Mouse (Mus musculus): ENCODE results near the gene Gm17268. TPM values are rescaled to one million over a fixed set of nuclear protein-coding genes. Genes with fewer than 3 reads are reported as not detected.

Gm17268 gene
- polyA plus RNA-seq, 1 experiment from 2014 or later: not detected

GRCm38 (mm10) chr11:82039132-82039660 lies 834 bp upstream of the Gm17268 start:
- H3K9me3 ChIP-seq (ENCODE audit: control insufficient read depth, low read length): no peaks in the 10 kb centered on the region
- ATAC-seq (ENCODE audit: insufficient number of reproducible peaks, low FRiP score, low TSS enrichment, low read depth) (no peak), DNase-seq (ENCODE audit: low spot score) (no peak)
- H3K27ac ChIP-seq (replicated peaks; ENCODE audit: low read depth, low read length): no peak overlapping the region
- H3K36me3 ChIP-seq (ENCODE audit: control insufficient read depth, insufficient read depth, low read length): no peaks in the 10 kb centered on the region
- H3K9ac ChIP-seq (ENCODE audit: low read length): no peak overlapping the region
- no peaks in the 10 kb centered on the region for H3K4me1 ChIP-seq (ENCODE audit: control insufficient read depth, insufficient read depth, low read length)
- no peak overlapping the region for H3K4me3 ChIP-seq (ENCODE audit: low read depth, low read length)
- H3K4me2 ChIP-seq (ENCODE audit: low read depth, severe bottlenecking): no peak overlapping the region
- 71% methylated on average over 3 of the region's 3 CpGs for WGBS
- no peaks in the 10 kb centered on the region for H3K27me3 ChIP-seq (ENCODE audit: control insufficient read depth, insufficient read depth, low read length)

GRCm38 (mm10) chr11:82035857-82036256 lies 2.5 kb downstream of the Gm17268 start:
- DNase-seq (ENCODE audit: low spot score): no peak
- no peaks in the 10 kb centered on the region for H3K4me1 ChIP-seq (ENCODE audit: control insufficient read depth, insufficient read depth, low read length)
- no peaks in the 10 kb centered on the region for H3K9me3 ChIP-seq (ENCODE audit: control insufficient read depth, low read length)
- no peak overlapping the region for H3K27ac ChIP-seq (replicated peaks; ENCODE audit: low read depth, low read length)
- no peak overlapping the region for H3K4me2 ChIP-seq (ENCODE audit: low read depth, severe bottlenecking)
- no peaks in the 10 kb centered on the region for H3K36me3 ChIP-seq (ENCODE audit: control insufficient read depth, insufficient read depth, low read length)
- 88% methylated on average over 2 of the region's 2 CpGs for WGBS
- H3K9ac ChIP-seq (ENCODE audit: low read length): no peak overlapping the region
- H3K4me3 ChIP-seq (ENCODE audit: low read depth, low read length): no peak overlapping the region
- ATAC-seq (ENCODE audit: insufficient number of reproducible peaks, low FRiP score, low TSS enrichment, low read depth): no peak
- no peaks in the 10 kb centered on the region for H3K27me3 ChIP-seq (ENCODE audit: control insufficient read depth, insufficient read depth, low read length)

GRCm38 (mm10) chr11:82035356-82035755 lies 3.0 kb downstream of the Gm17268 start, which contains the start of gene Ccl2:
TSS of gene Ccl2 (plus strand) at chr11:82035571.
- H3K4me3 ChIP-seq (ENCODE audit: low read depth, low read length): no peak within 1 kb of the TSS
- ATAC-seq (ENCODE audit: insufficient number of reproducible peaks, low FRiP score, low TSS enrichment, low read depth) (no peak), DNase-seq (ENCODE audit: low spot score) (no peak)
- no peaks in the 10 kb centered on the region for H3K4me1 ChIP-seq (ENCODE audit: control insufficient read depth, insufficient read depth, low read length)
- no peaks in the 10 kb centered on the region for H3K9me3 ChIP-seq (ENCODE audit: control insufficient read depth, low read length)
- no peaks in the 10 kb centered on the region for H3K27me3 ChIP-seq (ENCODE audit: control insufficient read depth, insufficient read depth, low read length)
- no peaks in the 10 kb centered on the region for H3K36me3 ChIP-seq (ENCODE audit: control insufficient read depth, insufficient read depth, low read length)
- no peak within 1 kb of the TSS for H3K9ac ChIP-seq (ENCODE audit: low read length)
- WGBS: 41% methylated on average over 5 of the region's 5 CpGs
- H3K4me2 ChIP-seq (ENCODE audit: low read depth, severe bottlenecking): no peak within 1 kb of the TSS
- H3K27ac ChIP-seq (replicated peaks; ENCODE audit: low read depth, low read length): no peak within 1 kb of the TSS

- Histone ChIP-seq H3K36me3 (ENCODE audit: control insufficient read depth, insufficient read depth, low read length) (no peaks in the 10 kb centered on the region), H3K27ac (replicated peaks; ENCODE audit: low read depth, low read length) (no peak overlapping the region), H3K9ac (ENCODE audit: low read length) (no peak overlapping the region), H3K4me2 (ENCODE audit: low read depth, severe bottlenecking) (no peak overlapping the region), H3K4me3 (ENCODE audit: low read depth, low read length) (no peak overlapping the region), H3K9me3 (ENCODE audit: control insufficient read depth, low read length) (no peaks in the 10 kb centered on the region), H3K27me3 (ENCODE audit: control insufficient read depth, insufficient read depth, low read length) (no peaks in the 10 kb centered on the region), H3K4me1 (ENCODE audit: control insufficient read depth, insufficient read depth, low read length) (no peaks in the 10 kb centered on the region)
- ATAC-seq (ENCODE audit: insufficient number of reproducible peaks, low FRiP score, low TSS enrichment, low read depth) (no peak), DNase-seq (ENCODE audit: low spot score) (no peak)
- 88% methylated on average over 7 of the region's 7 CpGs for WGBS
Measured at GRCm38 (mm10) chr11:82034446-82034845, 3.9 kb downstream of the Gm17268 start.

- H3K4me1 ChIP-seq (ENCODE audit: control insufficient read depth, insufficient read depth, low read length): no peaks in the 10 kb centered on the region
- H3K27ac ChIP-seq (replicated peaks; ENCODE audit: low read depth, low read length): no peak overlapping the region
- H3K4me3 ChIP-seq (ENCODE audit: low read depth, low read length): no peak overlapping the region
- DNase-seq (ENCODE audit: low spot score) (no peak), ATAC-seq (ENCODE audit: insufficient number of reproducible peaks, low FRiP score, low TSS enrichment, low read depth) (no peak)
- H3K27me3 ChIP-seq (ENCODE audit: control insufficient read depth, insufficient read depth, low read length): no peaks in the 10 kb centered on the region
- WGBS: 78% methylated on average over 8 of the region's 8 CpGs
- no peaks in the 10 kb centered on the region for H3K36me3 ChIP-seq (ENCODE audit: control insufficient read depth, insufficient read depth, low read length)
- H3K9ac ChIP-seq (ENCODE audit: low read length): no peak overlapping the region
- H3K9me3 ChIP-seq (ENCODE audit: control insufficient read depth, low read length): no peaks in the 10 kb centered on the region
- H3K4me2 ChIP-seq (ENCODE audit: low read depth, severe bottlenecking): no peak overlapping the region
Measured at GRCm38 (mm10) chr11:82032678-82033344, 5.6 kb downstream of the Gm17268 start.

GRCm38 (mm10) chr11:82032136-82032535 lies 6.2 kb downstream of the Gm17268 start:
- no peak overlapping the region for H3K27ac ChIP-seq (replicated peaks; ENCODE audit: low read depth, low read length)

GRCm38 (mm10) chr11:82030171-82030570 lies 8.2 kb downstream of the Gm17268 start:
- Histone ChIP-seq H3K9ac (ENCODE audit: low read length) (no peak overlapping the region), H3K36me3 (ENCODE audit: control insufficient read depth, insufficient read depth, low read length) (no peaks in the 10 kb centered on the region), H3K4me2 (ENCODE audit: low read depth, severe bottlenecking) (no peak overlapping the region), H3K9me3 (ENCODE audit: control insufficient read depth, low read length) (no peaks in the 10 kb centered on the region), H3K27me3 (ENCODE audit: control insufficient read depth, insufficient read depth, low read length) (no peaks in the 10 kb centered on the region), H3K4me1 (ENCODE audit: control insufficient read depth, insufficient read depth, low read length) (no peaks in the 10 kb centered on the region), H3K4me3 (ENCODE audit: low read depth, low read length) (no peak overlapping the region), H3K27ac (replicated peaks; ENCODE audit: low read depth, low read length) (no peak overlapping the region)
- no peak for DNase-seq (ENCODE audit: low spot score)
- no peak for ATAC-seq (ENCODE audit: insufficient number of reproducible peaks, low FRiP score, low TSS enrichment, low read depth)
- 74% methylated on average over 2 of the region's 2 CpGs for WGBS

More at GRCm38 (mm10) chr11:82032136-82032535, 6.2 kb downstream of the Gm17268 start:
- DNase-seq (ENCODE audit: low spot score) (no peak), ATAC-seq (ENCODE audit: insufficient number of reproducible peaks, low FRiP score, low TSS enrichment, low read depth) (no peak)
- Histone ChIP-seq H3K36me3 (ENCODE audit: control insufficient read depth, insufficient read depth, low read length) (no peaks in the 10 kb centered on the region), H3K4me1 (ENCODE audit: control insufficient read depth, insufficient read depth, low read length) (no peaks in the 10 kb centered on the region), H3K9ac (ENCODE audit: low read length) (no peak overlapping the region), H3K4me2 (ENCODE audit: low read depth, severe bottlenecking) (no peak overlapping the region), H3K27me3 (ENCODE audit: control insufficient read depth, insufficient read depth, low read length) (no peaks in the 10 kb centered on the region), H3K4me3 (ENCODE audit: low read depth, low read length) (no peak overlapping the region), H3K9me3 (ENCODE audit: control insufficient read depth, low read length) (no peaks in the 10 kb centered on the region)

- Histone ChIP-seq H3K27me3 (ENCODE audit: control insufficient read depth, insufficient read depth, low read length) (no peaks in the 10 kb centered on the region), H3K4me1 (ENCODE audit: control insufficient read depth, insufficient read depth, low read length) (no peaks in the 10 kb centered on the region), H3K36me3 (ENCODE audit: control insufficient read depth, insufficient read depth, low read length) (no peaks in the 10 kb centered on the region), H3K4me2 (ENCODE audit: low read depth, severe bottlenecking) (no peak overlapping the region), H3K9me3 (ENCODE audit: control insufficient read depth, low read length) (no peaks in the 10 kb centered on the region), H3K9ac (ENCODE audit: low read length) (no peak overlapping the region), H3K27ac (replicated peaks; ENCODE audit: low read depth, low read length) (no peak overlapping the region), H3K4me3 (ENCODE audit: low read depth, low read length) (no peak overlapping the region)
- ATAC-seq (ENCODE audit: insufficient number of reproducible peaks, low FRiP score, low TSS enrichment, low read depth): no peak
- DNase-seq (ENCODE audit: low spot score): no peak
- 82% methylated on average over 4 of the region's 4 CpGs for WGBS
Measured at GRCm38 (mm10) chr11:82023769-82024168, 14.6 kb downstream of the Gm17268 start.

All from limb, embryonic 11.5 days (tissue).